Mouse (Mus musculus): Measurements from ENCODE around the gene Slc30a1. TPM values are rescaled to one million over a fixed set of nuclear protein-coding genes. Genes with fewer than 3 reads are reported as not detected.

Gene Slc30a1
- total and polyA plus RNA-seq, 2 experiments from 2014 or later: 4.9 to 32.4 TPM

- no peaks in the 10 kb centered on the region for H3K9me3 ChIP-seq (ENCODE audit: low read length)
- no peak overlapping the region for H3K4me2 ChIP-seq (ENCODE audit: low read depth)
- ATAC-seq (no peak), DNase-seq (no peak)
- no peaks in the 10 kb centered on the region for H3K27me3 ChIP-seq (ENCODE audit: insufficient read depth, low read length)
- TF ChIP-seq CTCF (IDR thresholded peaks at IDR 0.05; ENCODE audit: low read depth): no peak
- no peak overlapping the region for H3K9ac ChIP-seq
- no peak overlapping the region for H3K4me3 ChIP-seq (ENCODE audit: low read depth, low read length)
- H3K4me1 ChIP-seq (ENCODE audit: insufficient read depth): no peaks in the 10 kb centered on the region
- H3K27ac ChIP-seq (ENCODE audit: low read depth, low read length): no peak overlapping the region
- 76% methylated on average over 8 of the region's 8 CpGs for WGBS
- no peaks in the 10 kb centered on the region for H3K36me3 ChIP-seq (ENCODE audit: insufficient read depth)
Measured at GRCm38 (mm10) chr1:191864551-191865027, 42.0 kb upstream of the Slc30a1 start.

DNA sequence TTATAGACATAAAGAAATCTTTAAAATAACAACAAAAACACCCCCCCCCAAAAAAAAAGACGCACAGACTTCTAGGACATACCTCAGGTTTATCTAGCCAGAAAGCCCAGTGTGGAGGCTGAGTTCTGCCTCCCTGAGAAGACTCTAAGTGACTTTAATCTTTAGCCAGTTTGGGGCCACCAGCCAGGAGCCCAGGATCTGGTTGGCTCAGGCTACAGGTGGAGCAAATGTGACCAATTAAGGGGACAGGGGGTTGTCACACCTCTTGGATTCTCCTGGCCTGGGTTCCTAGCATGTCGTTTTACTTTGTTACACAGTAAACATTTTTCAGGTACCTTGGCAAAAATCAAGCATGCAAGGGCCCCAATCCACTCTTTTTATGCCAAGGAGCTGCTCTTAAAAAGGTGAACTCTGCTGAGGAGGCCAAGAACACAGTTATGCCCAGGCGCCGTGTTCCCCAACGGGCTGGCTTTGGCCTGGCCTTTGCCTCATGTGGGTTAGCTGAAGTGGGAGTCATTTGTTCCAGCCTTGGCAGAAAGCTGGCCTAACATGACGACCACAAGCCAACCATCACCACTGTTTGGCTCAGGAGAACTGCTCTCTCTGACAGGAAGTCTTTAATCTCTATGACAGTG, 34.4 kb upstream of the Slc30a1 start:
- Histone ChIP-seq H3K36me3 (ENCODE audit: insufficient read depth) (no peaks in the 10 kb centered on the region), H3K27me3 (ENCODE audit: insufficient read depth, low read length) (no peaks in the 10 kb centered on the region), H3K9ac (no peak overlapping the region), H3K27ac (ENCODE audit: low read depth, low read length) (no peak overlapping the region), H3K4me3 (ENCODE audit: low read depth, low read length) (no peak overlapping the region), H3K9me3 (ENCODE audit: low read length) (no peaks in the 10 kb centered on the region), H3K4me2 (ENCODE audit: low read depth) (no peak overlapping the region), H3K4me1 (ENCODE audit: insufficient read depth) (no peaks in the 10 kb centered on the region)
- no peak for DNase-seq
- 80% methylated on average over 6 of the region's 6 CpGs for WGBS
- TF ChIP-seq CTCF (IDR thresholded peaks at IDR 0.05; ENCODE audit: low read depth): no peak
- ATAC-seq: no peak

GRCm38 (mm10) chr1:191875006-191875405, 31.6 kb upstream of the Slc30a1 start:
- ATAC-seq: no peak
- 90% methylated on average over 7 of the region's 7 CpGs for WGBS
- no peak for DNase-seq

GRCm38 (mm10) chr1:191875683-191876305, 30.8 kb upstream of the Slc30a1 start:
- Histone ChIP-seq H3K9ac (no peak overlapping the region), H3K36me3 (ENCODE audit: insufficient read depth) (no peaks in the 10 kb centered on the region), H3K27me3 (ENCODE audit: insufficient read depth, low read length) (no peaks in the 10 kb centered on the region), H3K4me1 (ENCODE audit: insufficient read depth) (no peaks in the 10 kb centered on the region), H3K4me3 (ENCODE audit: low read depth, low read length) (no peak overlapping the region), H3K27ac (ENCODE audit: low read depth, low read length) (no peak overlapping the region), H3K9me3 (ENCODE audit: low read length) (no peaks in the 10 kb centered on the region), H3K4me2 (ENCODE audit: low read depth) (no peak overlapping the region)
- no peak for DNase-seq
- WGBS: 77% methylated on average over 9 of the region's 9 CpGs
- ATAC-seq: no peak
- TF ChIP-seq CTCF (IDR thresholded peaks at IDR 0.05; ENCODE audit: low read depth): no peak

More at GRCm38 (mm10) chr1:191875006-191875405, 31.6 kb upstream of the Slc30a1 start:
- Histone ChIP-seq H3K9me3 (ENCODE audit: low read length) (no peaks in the 10 kb centered on the region), H3K4me3 (ENCODE audit: low read depth, low read length) (no peak overlapping the region), H3K9ac (no peak overlapping the region), H3K36me3 (ENCODE audit: insufficient read depth) (no peaks in the 10 kb centered on the region), H3K27ac (ENCODE audit: low read depth, low read length) (no peak overlapping the region), H3K27me3 (ENCODE audit: insufficient read depth, low read length) (no peaks in the 10 kb centered on the region), H3K4me2 (ENCODE audit: low read depth) (no peak overlapping the region), H3K4me1 (ENCODE audit: insufficient read depth) (no peaks in the 10 kb centered on the region)
- no peak for TF ChIP-seq CTCF (IDR thresholded peaks at IDR 0.05; ENCODE audit: low read depth)

DNA sequence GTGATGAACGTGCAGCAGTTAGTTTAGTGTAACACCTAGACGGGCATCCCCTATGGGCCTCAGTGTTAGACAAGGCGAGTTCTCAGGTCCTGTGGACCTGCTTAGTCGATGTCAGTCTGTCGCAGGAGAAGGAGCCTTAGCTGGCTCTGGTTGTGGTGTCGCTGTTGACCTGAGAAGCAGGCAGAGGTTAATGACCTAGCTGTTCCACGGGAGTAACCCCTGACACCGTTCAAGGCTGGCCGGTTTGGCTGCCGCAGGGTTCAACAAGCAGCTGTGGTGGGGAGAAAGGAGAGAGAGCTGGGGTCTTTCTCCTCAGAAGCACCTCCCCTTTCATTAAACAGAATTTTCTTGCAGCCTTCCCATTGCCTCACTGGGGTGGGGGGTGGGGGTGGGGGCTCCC, 28.9 kb upstream of the Slc30a1 start:
- Histone ChIP-seq H3K9me3 (ENCODE audit: low read length) (no peaks in the 10 kb centered on the region), H3K4me1 (ENCODE audit: insufficient read depth) (no peaks in the 10 kb centered on the region), H3K9ac (no peak overlapping the region), H3K27me3 (ENCODE audit: insufficient read depth, low read length) (no peaks in the 10 kb centered on the region), H3K27ac (ENCODE audit: low read depth, low read length) (no peak overlapping the region), H3K36me3 (ENCODE audit: insufficient read depth) (no peaks in the 10 kb centered on the region), H3K4me3 (ENCODE audit: low read depth, low read length) (no peak overlapping the region), H3K4me2 (ENCODE audit: low read depth) (no peak overlapping the region)
- DNase-seq: no peak
- ATAC-seq: no peak
- WGBS: 79% methylated on average over 10 of the region's 10 CpGs
- TF ChIP-seq CTCF (IDR thresholded peaks at IDR 0.05; ENCODE audit: low read depth): no peak

DNA sequence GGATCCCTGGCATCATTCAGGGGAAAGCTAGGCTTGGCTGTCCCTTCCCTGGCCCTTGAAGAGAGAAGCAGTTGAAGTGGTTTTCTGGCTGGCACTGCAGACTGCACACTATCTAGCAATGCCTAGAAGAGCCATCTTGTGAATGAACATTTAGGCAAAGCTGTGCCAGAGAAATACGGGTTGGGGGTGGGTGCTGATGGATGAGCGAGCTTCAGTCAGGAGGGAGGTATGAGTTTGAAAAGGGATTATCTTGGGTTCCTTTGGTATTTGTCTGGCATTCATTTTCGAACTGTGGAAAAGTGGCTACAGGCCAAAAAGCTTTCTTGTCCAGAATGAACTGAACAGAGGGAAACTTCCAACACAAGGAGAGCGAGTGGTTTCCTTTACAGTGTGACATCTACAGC, 28.0 kb upstream of the Slc30a1 start:
- Histone ChIP-seq H3K4me1 (ENCODE audit: insufficient read depth) (no peaks in the 10 kb centered on the region), H3K4me2 (ENCODE audit: low read depth) (no peak overlapping the region), H3K9me3 (ENCODE audit: low read length) (no peaks in the 10 kb centered on the region), H3K36me3 (ENCODE audit: insufficient read depth) (no peaks in the 10 kb centered on the region), H3K27me3 (ENCODE audit: insufficient read depth, low read length) (no peaks in the 10 kb centered on the region), H3K27ac (ENCODE audit: low read depth, low read length) (no peak overlapping the region), H3K9ac (no peak overlapping the region), H3K4me3 (ENCODE audit: low read depth, low read length) (no peak overlapping the region)
- ATAC-seq: peak; percentile 36; the same call in 1 of the 2 replicates
- TF ChIP-seq CTCF (IDR thresholded peaks at IDR 0.05; ENCODE audit: low read depth): no peak
- WGBS: 23% methylated on average over 4 of the region's 4 CpGs
- DNase-seq: peak; percentile 27

- Histone ChIP-seq H3K9ac (no peak overlapping the region), H3K4me1 (ENCODE audit: insufficient read depth) (no peaks in the 10 kb centered on the region), H3K9me3 (ENCODE audit: low read length) (no peaks in the 10 kb centered on the region), H3K27me3 (ENCODE audit: insufficient read depth, low read length) (no peaks in the 10 kb centered on the region), H3K4me3 (ENCODE audit: low read depth, low read length) (no peak overlapping the region), H3K36me3 (ENCODE audit: insufficient read depth) (no peaks in the 10 kb centered on the region), H3K27ac (ENCODE audit: low read depth, low read length) (no peak overlapping the region), H3K4me2 (ENCODE audit: low read depth) (no peak overlapping the region)
- no peak for TF ChIP-seq CTCF (IDR thresholded peaks at IDR 0.05; ENCODE audit: low read depth)
- WGBS: 98% methylated on average over 3 of the region's 3 CpGs
- DNase-seq (no peak), ATAC-seq (no peak)
Measured at GRCm38 (mm10) chr1:191880247-191880646, 26.3 kb upstream of the Slc30a1 start.

All from forebrain, postnatal 0 days (tissue).